Mouse (Mus musculus) bone marrow, adult 2 months (tissue): Measurements from ENCODE around the gene Ddah1.

Experiments used
- CTCF ChIP-seq: fragments of 200-500 bp; IDR thresholded peaks from 2 replicates; pipeline ENCODE4 v1.5.1; 2011; ENCODE audit warnings: low read length, control low read depth; ENCODE audit not compliant: control insufficient read depth, insufficient read depth
- POLR2A ChIP-seq: fragments of 200-500 bp; IDR thresholded peaks from 2 replicates; pipeline ENCODE4 v1.6.1; 2011; ENCODE audit warnings: low read depth, mild to moderate bottlenecking, control low read depth, low read length, borderline replicate concordance; ENCODE audit not compliant: control insufficient read depth

GRCm38 (mm10) chr3:145817276-145817675 lies 58.8 kb downstream of the Ddah1 start:
- TF ChIP-seq CTCF (no peak), POLR2A (no peak)
